Mouse (Mus musculus): ENCODE data around the gene Gria2.

- no peak for TF ChIP-seq CTCF (IDR thresholded peaks at IDR 0.05; ENCODE audit: low read depth)
- TF ChIP-seq EP300 (IDR thresholded peaks at IDR 0.05; ENCODE audit: low read depth): no peak
Measured at GRCm38 (mm10) chr3:80776628-80777027, 26.0 kb downstream of the Gria2 start.
